Mouse (Mus musculus) left cerebral cortex, adult 11 months (tissue): ENCODE measurements around the gene Tll2.

Experiments used
- DNase-seq: peaks from one replicate; pipeline ENCODE4 v3.0.0; 2022; ENCODE audit warnings: low spot score

Tll2 gene

GRCm38 (mm10) chr19:41154681-41155080, 52.0 kb downstream of the Tll2 start:
- DNase-seq: no peak

DNA sequence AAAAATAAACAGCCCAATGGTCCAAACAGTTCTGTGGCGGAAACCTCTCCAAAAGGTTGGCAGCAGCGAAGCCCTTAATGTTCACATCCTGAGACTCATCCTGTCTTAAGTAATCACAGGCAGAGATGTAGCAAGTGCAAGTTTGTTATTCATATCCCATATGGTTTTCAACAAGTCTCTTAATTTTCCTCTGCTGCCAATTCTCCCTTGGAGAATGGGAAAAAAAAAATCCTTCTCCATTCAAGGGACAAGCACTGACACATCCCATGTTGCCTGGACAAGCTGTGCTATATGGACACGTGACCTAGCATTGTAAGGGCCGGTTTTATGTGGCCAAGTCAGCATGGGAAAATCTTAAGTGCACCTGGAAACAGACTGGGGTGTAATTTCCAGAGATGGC, 54.2 kb downstream of the Tll2 start:
- no peak for DNase-seq

- no peak for DNase-seq
Measured at GRCm38 (mm10) chr19:41152016-41152370, 54.6 kb downstream of the Tll2 start.

- no peak for DNase-seq
Measured at GRCm38 (mm10) chr19:41151321-41152015, 55.2 kb downstream of the Tll2 start.

DNA sequence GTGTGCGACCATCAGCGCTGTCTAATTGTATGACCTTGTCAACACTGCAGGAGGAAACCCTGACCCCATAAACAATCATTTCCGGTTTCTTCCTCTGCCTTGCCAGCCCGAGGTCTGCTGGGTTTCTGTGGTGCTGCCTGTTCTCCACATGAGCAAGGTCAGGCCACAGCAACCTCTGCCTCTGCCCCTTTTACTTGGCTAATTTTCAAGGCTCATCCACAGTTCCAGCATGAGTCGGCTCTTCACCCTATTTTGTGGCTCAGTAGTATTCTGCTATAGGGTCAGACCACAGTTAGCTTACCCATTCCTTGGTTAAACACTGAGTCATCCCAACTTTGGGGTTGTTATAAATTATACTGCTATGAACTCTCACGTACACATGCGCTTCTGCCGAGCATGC, 65.7 kb downstream of the Tll2 start:
- no peak for DNase-seq

- no peak for DNase-seq
Measured at GRCm38 (mm10) chr19:41139629-41140028, 67.0 kb downstream of the Tll2 start.

DNA sequence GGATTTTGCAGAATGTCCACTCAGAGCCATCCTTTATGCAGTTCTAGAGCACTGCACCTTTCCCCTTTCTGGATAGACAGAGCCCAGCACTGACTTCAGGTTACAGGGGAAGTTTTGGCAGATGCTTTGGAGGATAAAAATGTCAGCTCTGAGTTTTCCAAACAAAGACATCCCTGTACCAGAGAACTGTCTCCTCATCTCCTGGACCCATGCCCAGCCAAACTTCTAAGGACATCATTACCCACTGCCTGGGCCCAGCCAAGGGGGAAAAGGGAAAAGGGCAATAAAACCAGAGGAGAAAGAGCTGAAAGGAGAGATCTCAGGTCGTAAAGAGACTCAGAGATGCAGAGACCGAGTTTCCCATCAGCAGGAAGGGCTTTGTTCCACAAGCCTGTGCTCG, 83.6 kb downstream of the Tll2 start:
- DNase-seq: no peak

GRCm38 (mm10) chr19:41119924-41120323, 86.7 kb downstream of the Tll2 start:
- DNase-seq: no peak

- no peak for DNase-seq
Measured at GRCm38 (mm10) chr19:41118346-41118745, 88.3 kb downstream of the Tll2 start.

DNA sequence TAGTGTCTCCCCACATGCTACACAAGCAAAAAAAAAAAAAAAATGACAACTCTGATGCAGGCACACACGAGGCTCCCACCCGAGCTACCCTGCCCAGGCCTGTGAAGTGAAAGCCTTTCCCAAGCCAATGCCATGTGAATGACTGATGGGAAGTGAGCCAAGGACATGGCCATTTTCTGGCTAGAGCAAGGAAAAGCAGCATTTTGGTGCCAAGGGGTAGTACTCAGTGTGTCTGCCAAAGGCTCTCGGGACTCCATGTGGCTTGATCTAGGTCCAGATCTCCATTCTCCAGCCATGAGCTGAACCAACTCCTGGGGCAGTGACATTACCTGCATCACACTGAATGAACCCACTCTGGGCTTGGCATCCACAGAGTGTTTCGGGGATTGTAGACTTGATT, 89.3 kb downstream of the Tll2 start:
- DNase-seq: no peak

DNA sequence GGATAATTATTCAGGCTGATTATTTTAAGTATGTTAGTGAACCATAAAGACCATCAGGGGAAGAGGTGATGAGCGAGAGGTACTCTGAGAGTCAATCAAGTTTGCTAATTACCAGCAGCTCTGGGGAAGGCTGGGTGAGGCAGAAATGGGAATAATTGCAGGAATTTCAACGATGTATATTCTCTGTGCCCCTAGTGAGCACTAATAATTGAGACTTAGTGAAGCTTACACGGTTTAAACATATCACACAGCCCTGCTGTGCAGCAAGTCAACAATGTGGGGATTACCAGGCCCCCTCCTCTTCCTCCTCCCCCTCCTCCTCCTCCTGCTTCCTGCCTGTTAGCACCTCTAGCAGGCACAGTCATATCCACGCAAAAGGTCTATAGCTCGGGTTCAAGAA, 92.0 kb downstream of the Tll2 start:
- DNase-seq: no peak

- no peak for DNase-seq
Measured at GRCm38 (mm10) chr19:41113911-41114531, 92.6 kb downstream of the Tll2 start.

DNA sequence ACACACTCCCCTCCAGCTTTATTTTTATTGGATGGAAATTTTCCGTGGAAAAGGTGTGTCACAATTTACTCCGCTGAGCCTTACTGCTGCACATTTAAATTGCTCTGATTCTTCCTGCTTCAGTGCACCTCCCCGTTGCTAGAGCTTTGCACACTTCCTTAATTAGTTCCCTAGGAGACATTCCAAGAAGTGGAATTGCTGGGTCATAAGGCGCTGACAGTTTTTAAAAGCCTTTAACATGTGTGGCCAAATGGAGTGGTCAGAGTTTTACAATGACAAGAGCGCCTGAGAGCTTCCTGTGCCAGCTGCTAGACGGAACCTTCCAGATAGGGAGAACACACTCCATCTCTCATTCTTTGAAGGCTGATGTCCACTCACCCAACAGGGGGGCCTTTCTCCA, 94.0 kb downstream of the Tll2 start:
- no peak for DNase-seq

DNA sequence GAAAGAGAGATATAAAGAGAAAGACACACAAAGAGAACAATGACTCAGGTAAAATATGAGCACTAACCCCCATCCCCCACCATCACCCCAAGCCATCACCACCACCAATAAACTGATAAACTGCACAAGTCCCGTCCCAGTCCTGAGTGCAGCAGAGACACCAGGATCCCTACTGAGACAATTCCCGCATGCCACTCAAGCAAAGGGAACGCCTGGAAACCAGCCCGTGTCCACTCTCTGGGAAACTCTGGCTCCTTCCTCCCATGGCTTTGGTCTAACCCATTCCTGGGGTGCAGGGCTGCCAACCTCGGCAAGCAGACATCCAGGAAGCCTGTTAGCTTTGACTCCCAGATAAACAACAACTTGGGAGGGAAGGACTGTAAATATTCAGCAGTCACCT, 96.6 kb downstream of the Tll2 start:
- DNase-seq: no peak

DNA sequence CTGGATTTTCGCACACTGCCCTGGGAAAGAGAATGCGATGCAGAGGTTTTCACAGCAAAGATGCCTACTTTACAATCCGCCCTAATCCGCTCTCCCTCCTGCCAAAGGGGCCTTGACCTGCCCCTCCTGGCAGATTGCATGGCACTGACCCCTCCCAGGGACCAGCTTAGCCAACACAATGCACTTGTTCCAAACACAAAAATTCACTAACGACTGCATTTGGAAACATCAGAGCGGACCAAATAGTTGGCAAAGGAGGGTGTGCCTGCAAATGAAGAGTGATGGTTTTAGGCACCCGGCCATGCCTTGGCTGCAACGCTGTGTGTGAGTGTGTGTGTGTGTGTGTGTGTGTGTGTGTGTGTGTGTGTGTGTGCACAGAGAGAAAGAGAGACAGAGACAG, 97.1 kb downstream of the Tll2 start:
- no peak for DNase-seq

GRCm38 (mm10) chr19:41108666-41109065, 98.0 kb downstream of the Tll2 start:
- DNase-seq: no peak

DNA sequence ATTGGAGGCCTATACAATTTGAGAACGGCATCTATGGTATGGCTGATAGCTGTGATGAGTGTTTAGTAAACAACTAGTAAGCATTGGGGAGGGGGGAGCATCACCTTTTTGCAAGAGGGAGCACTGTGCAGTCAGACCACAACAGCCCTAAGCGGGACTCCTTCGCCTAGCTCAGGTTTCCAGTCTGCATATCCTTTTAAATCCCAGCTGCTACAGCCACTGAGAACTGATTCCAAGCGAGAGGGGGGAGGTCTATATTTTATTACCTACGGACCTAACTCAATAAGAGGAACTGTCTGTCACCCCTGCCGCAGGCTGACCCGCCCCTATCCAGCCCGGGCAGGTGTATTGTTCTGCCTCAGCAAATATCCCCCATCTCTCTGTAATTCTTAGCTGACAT, 99.1 kb downstream of the Tll2 start:
- DNase-seq: no peak

DNA sequence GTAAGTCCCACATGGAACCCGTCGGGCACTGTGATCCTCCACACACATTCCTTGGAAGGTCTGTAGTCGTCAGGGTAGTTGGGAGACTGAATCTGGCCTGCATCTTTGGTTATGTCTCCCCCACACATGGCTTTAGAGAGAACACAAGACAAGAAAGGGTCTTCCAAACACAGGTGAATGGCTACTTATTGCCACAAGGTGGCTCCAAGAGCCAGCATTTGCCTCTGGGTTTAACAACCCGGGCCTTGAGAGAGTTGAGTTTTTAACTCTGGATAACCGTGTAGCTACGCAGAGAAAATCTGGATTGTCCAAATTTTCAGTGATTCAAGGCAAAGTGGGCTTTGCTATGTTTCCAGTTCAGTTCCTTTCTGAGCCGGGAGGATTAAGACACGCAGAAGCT, 101.7 kb downstream of the Tll2 start:
- DNase-seq: no peak

GRCm38 (mm10) chr19:41101390-41101789, 105.2 kb downstream of the Tll2 start:
- peak; percentile 75 for DNase-seq

GRCm38 (mm10) chr19:41100863-41101262, 105.8 kb downstream of the Tll2 start:
- DNase-seq: no peak

DNA sequence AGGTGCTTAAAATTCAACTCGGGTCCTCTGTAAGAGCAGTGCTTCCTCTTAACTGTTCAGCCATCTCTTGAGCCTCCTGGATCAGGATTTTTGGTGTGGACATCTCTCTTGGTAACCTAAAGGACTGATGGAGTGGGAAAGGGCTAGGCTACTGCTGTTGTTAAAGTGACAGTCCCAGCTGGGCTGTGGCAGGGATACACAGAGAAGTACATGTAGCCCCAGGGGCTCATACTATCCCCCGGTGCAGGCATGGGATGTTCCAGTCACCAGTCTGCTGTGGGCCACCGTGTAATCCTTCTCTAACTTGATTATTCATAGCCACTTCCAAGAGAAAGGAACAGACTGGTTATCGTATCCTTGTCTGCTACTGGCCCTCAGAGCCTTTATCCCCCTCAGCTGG, 109.6 kb downstream of the Tll2 start:
- DNase-seq: no peak

- DNase-seq: no peak
Measured at GRCm38 (mm10) chr19:41091901-41092300, 114.7 kb downstream of the Tll2 start.

DNA sequence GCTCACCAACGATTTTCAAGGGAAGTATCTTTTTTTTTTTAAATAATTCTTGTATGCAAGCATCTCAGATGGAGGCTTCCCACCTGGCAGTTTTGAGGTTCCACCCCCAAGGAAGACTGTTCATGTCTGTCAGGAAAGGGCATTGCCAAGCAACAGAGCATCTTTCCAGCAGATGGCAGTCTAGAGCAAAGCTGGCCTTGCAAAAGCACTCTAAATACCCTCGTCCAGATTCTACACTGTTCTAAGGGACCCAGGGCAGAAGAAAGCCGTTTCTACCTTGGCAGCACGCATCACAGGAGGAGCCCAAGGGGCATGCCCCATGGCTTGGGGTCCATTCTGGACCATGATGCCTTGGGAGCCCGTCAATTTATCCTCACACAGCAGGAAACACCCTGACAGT, 116.8 kb downstream of the Tll2 start:
- peak; percentile 53 for DNase-seq

GRCm38 (mm10) chr19:41088491-41088890, 118.1 kb downstream of the Tll2 start:
- DNase-seq: no peak
